Mouse (Mus musculus) cortical plate, adult 2 months (tissue): ENCODE measurements around the gene Sh3rf3. TPM values are rescaled to one million over a fixed set of nuclear protein-coding genes. Genes with fewer than 3 reads are reported as not detected.

ENCODE experiments used
- H3K27ac ChIP-seq: fragments of 200-500 bp; 2 replicates; pipeline ENCODE4 v1.5.1; 2012; ENCODE audit warnings: low read length, control low read depth, inconsistent platforms; ENCODE audit not compliant: insufficient read depth
- H3K4me1 ChIP-seq: fragments of 200-500 bp; 2 replicates; pipeline ENCODE4 v1.6.1; 2011; ENCODE audit warnings: low read length; ENCODE audit not compliant: control insufficient read depth, insufficient read depth
- H3K4me3 ChIP-seq: fragments of 200-500 bp; 2 replicates; pipeline ENCODE4 v1.5.1; 2011; ENCODE audit warnings: mild to moderate bottlenecking, low read length, control low read depth; ENCODE audit not compliant: insufficient read depth
- CTCF ChIP-seq: fragments of 200-500 bp; IDR thresholded peaks from 2 replicates; pipeline ENCODE4 v1.5.1; 2011; ENCODE audit warnings: mild to moderate bottlenecking, control low read depth, low read length; ENCODE audit not compliant: insufficient read depth; ENCODE audit errors: extremely low read depth
- POLR2A ChIP-seq: fragments of 200-500 bp; IDR thresholded peaks from 2 replicates; pipeline ENCODE4 v1.6.1; 2011; ENCODE audit warnings: mild to moderate bottlenecking, low read length, control low read depth; ENCODE audit not compliant: insufficient read depth; ENCODE audit errors: extremely low read depth
- polyA plus RNA-seq: library from polyadenylated mRNA; depleted of rRNA; stranded (reverse); fragments of >200 nt; gene quantifications from 2 replicates; pipeline ENCODE4 v1.2.3, GENCODE M21; 2012

Gene Sh3rf3
- polyA plus RNA-seq, 1 experiment: 22.9 TPM

DNA sequence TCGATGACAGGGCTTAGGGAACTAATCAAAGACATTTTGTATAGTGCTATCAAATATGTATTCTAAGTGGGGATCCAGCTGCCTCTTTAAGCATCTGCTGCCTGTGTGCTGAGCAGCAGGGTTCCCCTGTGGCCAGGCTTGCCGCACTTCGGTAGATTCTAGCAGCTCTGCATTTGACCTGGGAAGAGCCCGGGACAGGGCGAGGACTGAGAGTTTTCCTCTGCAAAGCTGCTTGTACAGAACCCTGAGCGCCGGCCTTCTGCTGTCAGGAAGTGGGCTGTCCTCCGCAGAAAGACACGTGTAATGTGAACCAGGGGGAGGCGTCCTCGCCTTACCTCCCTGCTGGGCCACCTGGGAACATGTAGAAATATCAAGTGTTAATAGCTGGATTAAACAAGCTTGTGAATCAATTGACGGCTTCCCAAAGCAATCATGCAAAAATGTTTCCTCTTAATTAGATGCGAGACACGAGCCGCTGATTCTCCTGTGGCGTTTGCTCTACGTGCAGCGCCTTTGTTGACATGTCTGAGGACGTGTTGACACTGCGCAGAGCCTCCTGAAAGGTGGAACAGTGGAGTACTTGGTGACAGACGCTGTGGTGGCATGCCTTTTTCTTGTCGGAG, 119.1 kb downstream of the Sh3rf3 start:
- Histone ChIP-seq H3K27ac (no peak overlapping the region), H3K4me1 (peaks cover 13% of the 10 kb centered on the region)
- TF ChIP-seq POLR2A (no peak), CTCF (no peak)

GRCm38 (mm10) chr10:58935606-58936005, 122.4 kb downstream of the Sh3rf3 start:
- Histone ChIP-seq H3K4me1 (peaks cover 15% of the 10 kb centered on the region), H3K4me3 (no peak overlapping the region), H3K27ac (peak overlapping the region; percentile 33; the same call in 1 of the 2 replicates)
- TF ChIP-seq POLR2A: no peak
- no peak for TF ChIP-seq CTCF

More for the DNA sequence above, 119.1 kb downstream of the Sh3rf3 start:
- H3K4me3 ChIP-seq: no peak overlapping the region; the same call in 1 of the 2 replicates

- Histone ChIP-seq H3K4me1 (peaks cover 15% of the 10 kb centered on the region), H3K4me3 (no peak overlapping the region), H3K27ac (no peak overlapping the region)
- TF ChIP-seq CTCF (no peak), POLR2A (no peak)
These were observed 123.3 kb downstream of the Sh3rf3 start for GRCm38 (mm10) chr10:58936441-58936860.

- TF ChIP-seq CTCF: no peak
- TF ChIP-seq POLR2A: no peak
- Histone ChIP-seq H3K4me3 (no peak overlapping the region), H3K27ac (no peak overlapping the region), H3K4me1 (peaks cover 14% of the 10 kb centered on the region)
These were observed 124.4 kb downstream of the Sh3rf3 start for GRCm38 (mm10) chr10:58937521-58937920.

GRCm38 (mm10) chr10:58942819-58943218, 129.7 kb downstream of the Sh3rf3 start:
- Histone ChIP-seq H3K27ac (no peak overlapping the region), H3K4me3 (no peak overlapping the region), H3K4me1 (peaks cover 5% of the 10 kb centered on the region)
- no peak for TF ChIP-seq POLR2A
- no peak for TF ChIP-seq CTCF

- no peak for TF ChIP-seq POLR2A
- TF ChIP-seq CTCF: no peak
- peaks cover 5% of the 10 kb centered on the region for H3K4me1 ChIP-seq
- no peak overlapping the region for H3K27ac ChIP-seq
- no peak overlapping the region for H3K4me3 ChIP-seq
These were observed 130.7 kb downstream of the Sh3rf3 start for GRCm38 (mm10) chr10:58943661-58944400.

GRCm38 (mm10) chr10:58944930-58945329, 131.8 kb downstream of the Sh3rf3 start:
- H3K4me3 ChIP-seq: no peak overlapping the region
- H3K27ac ChIP-seq: no peak overlapping the region
- peaks cover 7% of the 10 kb centered on the region for H3K4me1 ChIP-seq
- no peak for TF ChIP-seq CTCF
- TF ChIP-seq POLR2A: no peak

- Histone ChIP-seq H3K4me1 (peaks cover 11% of the 10 kb centered on the region), H3K4me3 (no peak overlapping the region), H3K27ac (no peak overlapping the region)
- TF ChIP-seq POLR2A (no peak), CTCF (no peak)
These were observed 136.8 kb downstream of the Sh3rf3 start for GRCm38 (mm10) chr10:58949770-58950638.

GRCm38 (mm10) chr10:58960193-58960592, 147.0 kb downstream of the Sh3rf3 start:
- Histone ChIP-seq H3K4me3 (no peak overlapping the region), H3K4me1 (no peaks in the 10 kb centered on the region), H3K27ac (no peak overlapping the region)
- no peak for TF ChIP-seq CTCF
- no peak for TF ChIP-seq POLR2A

GRCm38 (mm10) chr10:58968236-58968635, 155.1 kb downstream of the Sh3rf3 start:
- Histone ChIP-seq H3K27ac (no peak overlapping the region), H3K4me3 (no peak overlapping the region), H3K4me1 (no peaks in the 10 kb centered on the region)
- TF ChIP-seq CTCF (no peak), POLR2A (no peak)
